Mouse (Mus musculus) embryonic facial prominence, embryonic 11.5 days (tissue): ENCODE data around the gene Sh3bp2. TPM values are rescaled to one million over a fixed set of nuclear protein-coding genes. Genes with fewer than 3 reads are reported as not detected.
"Not testable (repeated sequence)": the region's sequence is repeated elsewhere in the genome, so short reads cannot be mapped to it uniquely, and the experiment has no call there.

Experiments
- ATAC-seq: fragments of 200-750 bp; cut with Nextera tagmentation; replicated peaks from 2 replicates; pipeline ENCODE4 v1.8.0; 2017; ENCODE audit warnings: low read depth; ENCODE audit not compliant: insufficient number of reproducible peaks, low FRiP score, low TSS enrichment
- DNase-seq: peaks from one replicate; pipeline ENCODE4 v3.0.0-alpha.2; 2015; ENCODE audit warnings: low spot score
- H3K27ac ChIP-seq: fragments of 300-500 bp; sonication (generic); replicated peaks from 2 replicates; pipeline ENCODE4 v1.5.1; 2014; ENCODE audit warnings: mild to moderate bottlenecking, low read depth, low read length, control low read depth
- H3K27me3 ChIP-seq: fragments of 300-500 bp; sonication (generic); 2 replicates; pipeline ENCODE4 v1.6.1; 2014; ENCODE audit warnings: mild to moderate bottlenecking, low read length, moderate library complexity, mixed read lengths; ENCODE audit not compliant: control insufficient read depth, insufficient read depth
- H3K36me3 ChIP-seq: fragments of 300-500 bp; sonication (generic); replicated peaks from 2 replicates; pipeline ENCODE4 v1.6.1; 2014; ENCODE audit warnings: low read depth, mild to moderate bottlenecking, low read length, moderate library complexity, mixed read lengths; ENCODE audit not compliant: control insufficient read depth, insufficient read depth
- H3K4me1 ChIP-seq: fragments of 300-500 bp; sonication (generic); 2 replicates; pipeline ENCODE4 v1.6.1; 2014; ENCODE audit warnings: low read length, mixed read lengths; ENCODE audit not compliant: control insufficient read depth, insufficient read depth
- H3K4me2 ChIP-seq: fragments of 300-500 bp; sonication (generic); 2 replicates; pipeline ENCODE4 v1.6.1; 2014; ENCODE audit warnings: low read depth, mild to moderate bottlenecking, control low read depth, low read length, moderate library complexity
- H3K4me3 ChIP-seq: fragments of 300-500 bp; sonication (generic); 2 replicates; pipeline ENCODE4 v1.5.1; 2014; ENCODE audit warnings: low read depth, low read length, control low read depth
- H3K9ac ChIP-seq: fragments of 300-500 bp; sonication (generic); replicated peaks from 2 replicates; pipeline ENCODE4 v1.6.1; 2014; ENCODE audit warnings: mild to moderate bottlenecking, control low read depth, low read length
- H3K9me3 ChIP-seq: fragments of 300-500 bp; sonication (generic); replicated peaks from 2 replicates; pipeline ENCODE4 v1.6.1; 2016; ENCODE audit warnings: mild to moderate bottlenecking, low read length, inconsistent platforms, mixed read lengths; ENCODE audit not compliant: control insufficient read depth
- WGBS: fragments of 180-500 bp; shearing (Covaris S2); extraction: QIAGEN DNeasy Blood & Tissue Kit; methylation state at CpG from one replicate; pipeline ENCODE4 v1.1.7; 2014; 5-methylcytosine and 5-hydroxymethylcytosine counted together
- polyA plus RNA-seq: library from polyadenylated mRNA; unstranded; fragments of >200 nt; fragmentation: Nextera tagmentation; extraction: Ambion mirVana; gene quantifications from 2 replicates; pipeline ENCODE4 v1.2.1, GENCODE M21; 2014

Gene Sh3bp2
- polyA plus RNA-seq, 1 experiment from 2014 or later = 7.4 TPM

- Histone ChIP-seq H3K27ac (no peak overlapping the region), H3K4me1 (no peaks in the 10 kb centered on the region; the same call in 1 of the 2 replicates), H3K36me3 (peaks cover 14% of the 10 kb centered on the region), H3K9me3 (no peaks in the 10 kb centered on the region), H3K4me2 (no peak overlapping the region), H3K4me3 (no peak overlapping the region), H3K9ac (no peak overlapping the region), H3K27me3 (no peaks in the 10 kb centered on the region)
- ATAC-seq = no peak
- WGBS = 91% methylated on average over 4 of the region's 4 CpGs
- no peak for DNase-seq
Measured at GRCm38 (mm10) chr5:34551821-34552220, 26.2 kb downstream of the Sh3bp2 start.

- peaks cover 15% of the 10 kb centered on the region for H3K36me3 ChIP-seq
- 85% methylated on average over 1 of the region's 1 CpGs for WGBS
Measured at GRCm38 (mm10) chr5:34563854-34564253, 38.2 kb downstream of the Sh3bp2 start.

GRCm38 (mm10) chr5:34564291-34564690 lies 38.7 kb downstream of the Sh3bp2 start:
- Histone ChIP-seq H3K36me3 (peaks cover 11% of the 10 kb centered on the region), H3K4me1 (no peaks in the 10 kb centered on the region), H3K9me3 (no peaks in the 10 kb centered on the region), H3K27me3 (no peaks in the 10 kb centered on the region), H3K27ac (no peak overlapping the region), H3K9ac (no peak overlapping the region), H3K4me2 (no peak overlapping the region), H3K4me3 (no peak overlapping the region)
- WGBS = 73% methylated on average over 4 of the region's 4 CpGs
- ATAC-seq = no peak
- DNase-seq = no peak

More at GRCm38 (mm10) chr5:34563854-34564253, 38.2 kb downstream of the Sh3bp2 start:
- ATAC-seq (no peak), DNase-seq (no peak)
- Histone ChIP-seq H3K4me1 (no peaks in the 10 kb centered on the region), H3K4me2 (no peak overlapping the region), H3K9ac (no peak overlapping the region), H3K27me3 (no peaks in the 10 kb centered on the region), H3K27ac (no peak overlapping the region), H3K9me3 (no peaks in the 10 kb centered on the region), H3K4me3 (no peak overlapping the region)

GRCm38 (mm10) chr5:34565545-34566283 lies 40.1 kb downstream of the Sh3bp2 start:
- 82% methylated on average over 7 of the region's 7 CpGs for WGBS
- Histone ChIP-seq H3K9ac (no peak overlapping the region), H3K9me3 (no peaks in the 10 kb centered on the region), H3K27me3 (no peaks in the 10 kb centered on the region), H3K4me1 (no peaks in the 10 kb centered on the region), H3K4me2 (no peak overlapping the region), H3K36me3 (peaks cover 6% of the 10 kb centered on the region), H3K4me3 (no peak overlapping the region), H3K27ac (no peak overlapping the region)
- ATAC-seq (no peak), DNase-seq (no peak)

- H3K27me3 ChIP-seq = no peaks in the 10 kb centered on the region
- peaks cover 3% of the 10 kb centered on the region; the same call in 1 of the 2 replicates for H3K4me1 ChIP-seq
- DNase-seq (no peak), ATAC-seq (no peak)
- no peak overlapping the region for H3K4me2 ChIP-seq
- no peak overlapping the region for H3K27ac ChIP-seq
- no peak overlapping the region for H3K9ac ChIP-seq
- 84% methylated on average over 3 of the region's 3 CpGs for WGBS
- H3K4me3 ChIP-seq = no peak overlapping the region
- H3K36me3 ChIP-seq = no peaks in the 10 kb centered on the region
- no peaks in the 10 kb centered on the region for H3K9me3 ChIP-seq
Measured at GRCm38 (mm10) chr5:34571551-34571950, 45.9 kb downstream of the Sh3bp2 start.

GRCm38 (mm10) chr5:34572568-34572967 lies 46.9 kb downstream of the Sh3bp2 start:
- not testable (repeated sequence) for H3K27me3 ChIP-seq, H3K36me3 ChIP-seq, H3K4me1 ChIP-seq, DNase-seq, H3K9me3 ChIP-seq, ATAC-seq
- 50% methylated on average over 4 of the region's 4 CpGs for WGBS
- H3K27ac ChIP-seq = peak overlapping the region; percentile 71; the same call in 1 of the 2 replicates
- H3K9ac ChIP-seq = peak overlapping the region; percentile 96; the same call in 1 of the 2 replicates
- H3K4me2 ChIP-seq = peak overlapping the region; percentile 46; the same call in 1 of the 2 replicates
- H3K4me3 ChIP-seq = peak overlapping the region; percentile 96; the same call in 1 of the 2 replicates

- WGBS = under 1% methylated on average over 60 of the region's 84 CpGs
- H3K36me3 ChIP-seq = no peaks in the 10 kb centered on the region
- peak; percentile 100 for ATAC-seq
Measured at GRCm38 (mm10) chr5:34573268-34574221, 47.9 kb downstream of the Sh3bp2 start, which contains the start of gene Add1. TSS of gene Add1 (plus strand) at chr5:34573664.

More at GRCm38 (mm10) chr5:34573268-34574221, 47.9 kb downstream of the Sh3bp2 start, which contains the start of gene Add1:
- H3K4me3 ChIP-seq = peak within 1 kb of the TSS; percentile 96
- peak within 1 kb of the TSS; percentile 67 for H3K4me2 ChIP-seq
- H3K4me1 ChIP-seq = peaks cover 3% of the 10 kb centered on the region; the same call in 1 of the 2 replicates
- peak; percentile 96 for DNase-seq
- H3K9ac ChIP-seq = peak within 1 kb of the TSS; percentile 96
- H3K9me3 ChIP-seq = no peaks in the 10 kb centered on the region
- H3K27ac ChIP-seq = peak within 1 kb of the TSS; percentile 71
- no peaks in the 10 kb centered on the region for H3K27me3 ChIP-seq
